Mouse (Mus musculus) urinary bladder, adult 2 months (tissue): ENCODE results near the gene Ptgir. TPM values are rescaled to one million over a fixed set of nuclear protein-coding genes. Genes with fewer than 3 reads are reported as not detected.
"Not testable (repeated sequence)": the region's sequence is repeated elsewhere in the genome, so short reads cannot be mapped to it uniquely, and the experiment has no call there.

Experiments
- DNase-seq: peaks from one replicate; pipeline ENCODE4 v3.0.0; 2022; ENCODE audit warnings: low spot score
- polyA plus RNA-seq: library from polyadenylated mRNA; depleted of rRNA; stranded (reverse); fragments of >200 nt; gene quantifications from 2 replicates; pipeline ENCODE4 v1.2.3, GENCODE M21; 2012

Gene Ptgir
- polyA plus RNA-seq, 1 experiment = 3.9 TPM

DNA sequence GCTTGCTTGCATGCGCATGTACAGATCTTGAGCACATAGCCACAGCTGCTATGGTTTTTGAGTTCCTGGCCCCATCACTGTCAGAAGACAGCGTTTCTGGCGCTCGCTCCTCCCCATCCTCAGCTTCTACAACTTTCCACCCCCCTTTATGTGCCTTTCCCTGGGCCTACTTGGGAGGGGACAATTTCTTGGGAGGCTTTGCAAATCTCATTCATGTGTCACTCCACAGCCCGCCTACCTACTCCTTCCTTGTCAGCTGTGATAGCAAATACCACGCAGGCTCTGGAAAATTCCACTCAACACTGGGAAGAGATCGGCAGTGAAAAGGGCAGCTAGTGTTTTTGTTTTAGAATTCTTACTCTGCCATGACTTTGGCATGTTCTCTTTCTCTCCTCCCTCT is 34.0 kb downstream of the Ptgir start:
- DNase-seq = no peak

DNA sequence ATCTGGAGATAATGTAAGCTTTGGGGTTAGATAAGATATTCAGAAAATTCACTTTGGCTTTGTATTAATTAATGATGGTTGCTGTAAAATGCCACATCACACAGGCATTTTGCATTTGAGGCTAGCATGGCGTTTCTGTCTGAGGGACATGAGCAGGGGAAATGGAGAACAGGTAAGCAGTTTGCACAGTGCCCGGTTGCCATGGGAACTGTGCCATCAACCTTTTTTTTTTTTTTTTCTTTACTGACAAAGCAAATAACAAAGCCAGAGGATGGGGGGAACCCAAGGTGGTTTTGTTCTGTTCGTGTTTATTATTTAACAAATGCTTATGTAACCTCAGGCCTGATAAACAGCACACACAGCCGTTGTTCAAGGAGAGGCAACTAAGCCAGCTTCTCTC is 36.6 kb downstream of the Ptgir start:
- DNase-seq = no peak

DNA sequence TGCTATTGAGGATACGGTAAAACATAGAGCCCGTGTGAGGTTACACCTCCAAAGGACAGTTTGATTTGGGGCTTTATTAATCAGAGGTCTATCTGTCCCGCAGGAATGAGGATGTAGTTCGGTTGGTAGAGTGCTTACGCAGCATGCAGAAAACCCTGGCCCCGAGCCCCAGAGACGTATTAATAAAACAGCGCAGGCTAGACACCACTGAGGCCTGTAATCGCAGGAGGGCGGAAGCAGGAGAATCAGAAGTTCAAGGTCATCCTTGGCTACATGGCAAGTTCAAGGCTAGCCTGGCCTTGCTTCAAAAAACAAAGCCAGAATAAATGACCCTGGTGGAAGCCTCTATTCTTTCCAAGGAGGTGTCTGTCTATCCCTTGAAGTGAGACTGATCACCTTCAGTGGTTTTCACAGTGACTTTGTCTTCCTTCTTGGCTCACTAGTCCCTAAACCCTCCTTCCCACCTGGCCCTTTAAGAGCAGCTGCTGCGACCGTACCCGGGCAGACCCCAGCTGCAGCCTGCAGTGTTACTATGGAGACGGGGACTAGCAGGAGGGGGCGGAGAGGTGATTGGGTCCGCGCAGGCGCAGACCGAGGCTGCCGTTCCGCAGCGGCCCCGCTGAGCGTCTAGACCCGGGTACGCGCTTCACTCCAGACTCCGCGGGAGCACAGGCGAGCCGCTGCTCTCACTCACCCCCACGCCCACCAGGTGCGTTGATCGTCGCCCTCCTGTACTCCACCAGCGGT is 37.9 kb downstream of the Ptgir start, which contains the start of gene Pnmal2:
Pnmal2 (plus strand) TSS at position 622 of the 747 bp plus-strand sequence.
- DNase-seq = peak; percentile 45

DNA sequence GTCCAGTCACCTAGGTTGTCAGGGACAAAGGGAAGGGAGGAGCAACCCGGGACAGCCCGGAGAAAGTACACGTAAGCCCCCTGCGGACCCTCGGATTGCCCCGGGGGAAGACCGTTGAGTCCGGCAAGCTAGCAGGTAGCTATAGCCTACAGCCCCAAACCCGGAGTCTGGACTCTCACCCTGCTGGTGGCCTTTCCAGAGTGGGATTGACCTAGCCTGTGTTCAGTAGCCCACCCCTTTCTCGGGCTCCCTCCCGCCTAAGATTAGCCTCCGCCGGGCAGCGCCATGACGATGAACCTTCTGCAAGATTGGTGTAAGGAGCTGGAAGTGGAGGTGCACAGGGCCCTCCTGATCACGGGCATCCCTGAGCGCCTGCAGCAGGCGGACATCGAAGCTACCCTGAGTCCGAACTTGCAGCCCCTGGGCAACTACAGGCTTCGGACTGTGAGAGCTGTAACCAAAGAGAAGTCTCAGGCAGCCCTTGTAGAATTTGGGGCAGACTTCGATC is 38.6 kb downstream of the Ptgir start:
- no peak for DNase-seq

DNA sequence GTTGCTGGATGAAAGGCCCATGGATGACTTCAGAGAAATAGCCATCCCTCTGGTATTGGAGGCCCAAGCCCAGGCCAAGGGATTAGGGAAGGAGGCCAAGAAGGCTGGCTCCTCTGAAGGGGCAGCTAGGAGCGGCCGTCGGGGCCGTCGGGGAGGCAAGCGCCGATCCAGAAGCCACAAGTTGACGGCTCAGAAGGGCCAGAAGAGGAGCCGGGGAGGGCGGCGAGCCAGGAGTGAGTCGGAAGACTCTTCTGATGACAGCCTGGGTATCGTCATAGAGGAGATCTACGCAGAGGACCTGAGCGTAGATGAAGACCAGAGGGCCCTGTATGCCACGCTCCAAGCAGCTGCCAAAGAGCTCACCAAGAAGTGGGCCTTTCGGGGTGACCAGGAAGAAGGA is 39.1 kb downstream of the Ptgir start:
- no peak for DNase-seq

DNA sequence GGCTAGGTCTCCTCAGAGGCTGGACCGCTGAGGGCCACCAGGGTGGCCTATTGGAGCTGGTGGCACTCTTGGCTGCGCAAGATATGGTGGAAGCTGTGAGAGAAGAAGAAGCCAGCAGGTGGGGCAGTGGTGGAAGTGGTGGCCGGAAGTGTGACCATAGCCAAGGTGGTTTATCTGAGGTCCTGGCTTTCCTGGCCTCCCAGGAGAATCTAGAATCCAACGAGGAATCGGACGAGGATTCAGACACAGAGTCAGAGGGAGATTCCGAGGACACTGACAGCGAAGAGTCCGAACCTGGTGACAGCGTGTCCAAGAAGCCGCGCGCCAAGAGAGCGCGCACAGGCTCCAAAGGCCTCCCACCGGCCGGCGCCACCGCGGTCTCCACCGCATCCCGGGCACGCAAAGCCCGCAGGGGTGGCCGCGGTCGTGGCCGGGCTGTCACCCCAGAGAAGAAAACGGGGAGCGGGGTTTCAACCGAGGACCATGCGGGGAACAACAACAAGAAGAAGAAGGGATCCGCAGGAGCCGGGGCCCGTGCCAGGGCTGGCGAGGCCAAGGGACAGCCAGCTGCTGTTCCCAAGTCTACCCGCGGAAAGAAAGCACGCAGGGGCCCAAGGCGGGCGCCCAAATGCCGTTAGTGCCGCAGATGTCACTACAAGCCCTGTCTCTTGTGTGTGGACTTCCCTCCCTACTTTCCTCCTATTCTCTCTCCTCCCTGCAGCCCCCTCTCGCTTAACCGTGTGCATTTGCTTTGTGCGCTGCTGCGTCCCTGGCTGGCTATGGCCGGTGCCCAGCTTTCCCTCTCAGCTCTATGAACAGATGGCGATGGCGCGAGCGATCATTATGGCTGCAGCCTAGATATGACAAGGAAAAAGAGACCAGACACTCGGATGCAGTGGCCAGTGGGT is 40.4 kb downstream of the Ptgir start:
- DNase-seq = no peak

DNA sequence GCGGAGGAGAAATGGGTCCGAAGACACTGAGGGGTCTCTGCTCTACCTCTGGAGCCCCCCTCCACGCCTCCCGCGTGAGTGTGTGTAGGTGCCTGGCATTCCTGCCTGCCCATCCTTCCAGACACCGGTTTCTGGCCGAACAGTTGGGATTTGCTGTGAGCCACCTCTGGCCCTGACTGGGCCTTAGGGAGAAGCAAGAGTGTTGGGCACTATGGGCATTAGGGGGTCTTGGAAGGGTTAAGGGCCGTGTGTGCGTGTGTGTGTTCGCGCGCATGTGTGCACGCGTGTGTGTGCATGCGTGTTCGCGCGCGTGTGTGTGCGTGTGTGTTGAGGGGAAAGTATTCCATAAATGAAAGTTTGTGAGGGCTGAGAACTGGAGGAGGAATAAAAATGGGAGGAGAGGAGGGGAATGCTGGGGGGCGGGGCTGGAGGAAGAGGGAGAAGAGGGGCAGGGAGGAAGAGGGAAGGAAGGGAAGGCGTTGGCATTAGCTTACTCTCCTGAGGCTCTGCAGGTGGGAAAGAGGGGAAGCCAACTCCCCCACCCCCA is 41.1 kb downstream of the Ptgir start:
- DNase-seq = no peak

DNA sequence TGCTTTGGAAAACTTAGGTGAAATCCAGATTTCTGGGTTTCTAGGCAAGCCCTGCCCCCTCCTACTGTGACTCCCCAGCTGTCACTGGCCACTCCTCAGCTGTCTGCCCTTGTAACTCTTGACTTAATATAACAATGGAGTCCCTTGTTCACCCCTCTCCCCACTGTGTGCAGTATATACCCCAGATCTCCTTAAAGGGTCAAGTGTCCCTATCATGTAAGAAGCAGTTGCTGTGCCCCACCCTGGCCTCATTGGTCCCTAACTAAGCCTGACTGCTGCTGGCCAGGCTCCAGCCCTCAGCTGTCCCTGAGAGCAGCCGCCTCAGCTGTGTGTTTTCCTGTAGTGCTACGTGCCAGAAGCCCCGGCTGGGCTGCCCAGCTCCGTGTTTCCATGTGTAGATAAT is 41.7 kb downstream of the Ptgir start:
- DNase-seq = no peak

DNA sequence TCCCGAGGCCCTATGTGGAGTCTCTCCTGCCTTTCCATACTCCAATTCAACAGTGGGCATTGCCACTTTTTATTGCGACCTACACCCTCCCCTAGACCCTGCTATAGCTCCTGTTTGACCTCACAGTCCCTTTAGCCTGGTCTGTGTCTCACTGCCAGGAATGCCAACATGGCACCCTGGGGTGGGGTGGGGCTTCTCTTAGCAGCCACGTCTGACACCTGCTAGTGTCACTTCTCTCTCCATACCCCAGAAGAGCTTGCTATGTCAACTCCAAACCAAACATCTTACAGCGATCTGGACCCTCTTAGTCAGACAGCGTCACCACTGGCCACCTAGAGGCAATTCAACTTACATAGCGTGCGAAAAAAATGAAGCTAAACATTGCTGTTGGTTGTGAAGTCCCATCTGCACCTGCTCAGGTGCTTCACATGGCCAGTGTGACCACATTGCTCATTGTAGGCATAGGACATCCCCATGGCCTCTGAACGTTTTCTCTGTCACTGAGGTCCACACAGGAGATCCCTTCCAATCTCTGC is 42.7 kb downstream of the Ptgir start:
- DNase-seq = no peak

DNA sequence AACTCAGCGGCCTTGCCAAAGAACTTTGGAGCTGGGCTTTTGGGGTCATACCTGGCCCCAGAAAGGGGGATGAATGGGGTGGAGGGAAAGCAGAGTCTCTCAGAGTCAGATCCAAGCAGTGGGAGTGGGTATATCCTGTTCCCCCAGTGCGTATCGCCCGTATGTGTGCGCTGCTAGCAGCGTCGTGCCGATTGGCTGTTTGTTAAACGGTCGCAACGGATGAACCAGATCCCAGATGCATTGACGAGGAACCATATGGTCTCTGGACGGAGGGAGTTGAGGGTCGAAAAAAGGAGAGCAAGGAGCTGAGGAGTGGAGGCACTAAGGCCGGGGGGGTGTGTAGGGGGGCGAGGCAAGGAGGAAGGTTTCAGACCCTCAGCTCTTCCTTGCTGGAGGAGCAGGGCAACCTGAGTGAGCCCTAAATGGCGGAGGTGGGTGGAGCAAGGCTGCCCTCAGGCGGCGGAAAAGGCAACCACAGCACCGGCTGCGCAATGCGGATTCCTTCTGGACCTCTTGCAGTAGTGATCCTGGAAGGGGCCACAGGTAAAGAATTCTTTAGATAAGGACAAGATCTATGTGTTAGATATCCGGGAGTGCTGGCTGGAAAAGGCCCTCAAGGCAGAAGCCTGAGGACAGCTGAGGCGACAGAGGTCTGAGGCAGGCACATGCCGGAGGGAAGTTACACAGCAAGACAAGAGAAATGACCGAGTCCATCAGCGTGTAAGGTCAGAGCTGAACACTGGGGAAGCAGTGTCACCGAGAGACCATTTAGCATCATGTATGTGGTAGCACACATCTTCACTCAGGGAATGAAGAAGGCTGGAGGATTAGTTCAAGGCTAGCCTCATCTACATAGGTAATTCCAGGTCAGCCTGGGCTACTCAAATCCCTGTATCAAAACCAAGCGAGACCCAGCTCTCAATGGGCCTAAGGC is 43.9 kb downstream of the Ptgir start:
- DNase-seq = peak; percentile 61

DNA sequence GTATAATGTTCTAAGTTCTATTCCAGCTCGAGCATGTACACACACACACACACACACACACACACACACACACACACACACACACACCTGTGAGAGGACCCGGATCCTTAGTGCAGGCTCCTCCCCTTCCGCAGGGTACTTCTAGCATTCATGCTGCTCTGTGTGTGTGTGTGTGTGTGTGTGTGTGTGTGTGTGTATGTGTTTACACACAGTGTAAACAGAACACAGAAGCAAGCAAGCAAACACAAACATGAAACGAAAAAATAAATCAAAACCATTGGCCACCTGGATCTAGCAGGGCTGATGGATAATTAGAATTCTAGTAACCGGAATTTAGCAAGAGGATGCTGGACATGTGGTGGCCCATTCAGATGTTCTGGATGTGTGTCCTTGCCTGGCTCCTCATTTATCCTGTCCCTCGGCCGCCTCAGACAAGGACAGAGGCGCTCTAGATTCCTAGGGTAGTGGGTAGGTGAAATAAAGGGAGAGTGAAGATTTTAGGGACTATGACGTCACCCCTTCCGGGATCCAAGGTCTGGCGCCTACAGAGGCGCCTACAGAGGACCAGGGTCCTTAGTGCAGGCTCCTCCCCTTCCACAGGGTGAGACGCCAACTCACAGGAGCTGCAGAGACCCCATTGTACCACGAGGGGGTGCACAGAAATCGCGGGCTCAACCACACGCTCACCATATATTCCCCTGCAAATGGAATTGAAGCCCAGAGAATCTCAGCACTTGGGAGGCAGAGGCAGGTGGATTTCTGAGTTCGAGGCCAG is 44.8 kb downstream of the Ptgir start:
- peak; percentile 39 for DNase-seq

DNA sequence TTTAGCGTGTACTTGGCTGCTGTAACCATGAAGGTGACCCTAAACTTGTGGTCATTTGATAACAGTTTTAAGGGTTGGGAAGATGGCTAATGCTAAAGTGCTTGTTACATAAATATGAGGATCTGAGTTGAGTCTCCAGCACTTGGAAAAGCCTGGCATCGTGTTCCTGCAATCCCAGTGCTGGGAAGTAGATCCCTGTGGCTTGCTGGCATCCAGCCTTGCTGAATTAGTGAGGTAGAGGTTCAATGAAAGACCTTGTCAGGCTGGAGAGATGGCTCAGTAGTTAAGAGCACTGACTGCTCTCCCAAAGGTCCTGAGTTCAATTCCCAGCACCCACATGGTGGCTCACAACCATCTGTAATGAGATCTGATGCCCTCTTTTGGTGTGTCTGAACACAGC is 47.5 kb downstream of the Ptgir start:
- DNase-seq = not testable (repeated sequence)

DNA sequence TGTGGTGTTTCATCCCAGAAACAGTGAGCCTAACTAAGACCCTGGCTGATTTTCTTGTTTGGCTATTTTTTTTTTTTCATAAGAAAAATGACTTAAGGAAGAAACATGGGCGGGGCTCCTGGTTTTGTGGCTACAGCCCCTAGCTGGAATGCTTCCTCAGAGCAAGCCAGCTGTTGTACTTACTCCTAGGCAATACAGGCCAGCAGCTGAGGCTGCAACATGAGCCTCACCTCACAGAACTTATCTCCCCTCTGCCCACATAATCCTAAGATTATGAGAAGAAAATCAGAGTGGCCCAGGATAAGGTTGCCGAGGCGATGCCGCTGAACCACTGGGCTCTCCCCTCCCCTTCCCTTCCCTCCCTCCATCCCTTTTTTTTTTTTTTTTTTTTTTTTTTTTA is 49.4 kb downstream of the Ptgir start:
- DNase-seq = no peak

DNA sequence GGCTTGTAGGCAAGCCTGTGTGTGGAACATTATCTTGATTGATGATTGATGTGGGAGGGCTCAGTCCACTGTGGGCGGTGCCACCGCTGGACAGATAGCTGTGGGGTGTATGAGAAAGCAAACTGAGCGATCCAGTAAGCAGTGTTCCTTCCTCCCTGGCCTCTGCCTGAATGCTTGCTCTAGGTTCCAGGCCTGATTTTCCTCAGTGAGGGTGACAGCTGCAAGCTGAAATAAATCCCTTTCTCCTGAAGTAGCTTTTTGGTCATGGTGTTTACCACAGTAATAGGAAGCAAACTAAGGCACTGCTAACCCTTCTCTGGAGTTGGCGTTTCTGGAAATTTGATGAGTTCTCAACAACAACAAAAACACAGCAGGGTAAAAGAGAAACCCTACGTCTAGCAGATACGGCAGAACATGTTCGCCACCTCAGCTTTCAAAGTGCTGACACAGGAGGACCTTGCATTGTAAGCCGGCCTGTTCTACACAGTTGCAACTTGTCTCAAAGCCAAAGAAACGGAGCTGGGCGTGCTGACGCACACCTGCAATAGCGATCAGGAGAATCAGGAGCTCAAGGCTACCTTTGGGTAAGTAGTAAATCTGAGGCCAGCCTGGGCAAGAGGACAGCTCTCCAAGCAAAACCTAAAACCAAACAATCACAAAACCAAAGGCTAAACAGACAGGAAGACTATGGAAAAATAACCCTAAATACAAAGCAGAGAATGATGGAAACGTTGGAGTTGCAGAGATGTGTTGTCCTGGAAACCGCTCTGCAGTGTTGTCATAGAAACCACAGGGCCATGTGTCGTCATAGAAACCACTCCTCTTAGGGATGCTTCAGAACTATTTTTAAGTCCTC is 50.3 kb downstream of the Ptgir start:
- no peak for DNase-seq

DNA sequence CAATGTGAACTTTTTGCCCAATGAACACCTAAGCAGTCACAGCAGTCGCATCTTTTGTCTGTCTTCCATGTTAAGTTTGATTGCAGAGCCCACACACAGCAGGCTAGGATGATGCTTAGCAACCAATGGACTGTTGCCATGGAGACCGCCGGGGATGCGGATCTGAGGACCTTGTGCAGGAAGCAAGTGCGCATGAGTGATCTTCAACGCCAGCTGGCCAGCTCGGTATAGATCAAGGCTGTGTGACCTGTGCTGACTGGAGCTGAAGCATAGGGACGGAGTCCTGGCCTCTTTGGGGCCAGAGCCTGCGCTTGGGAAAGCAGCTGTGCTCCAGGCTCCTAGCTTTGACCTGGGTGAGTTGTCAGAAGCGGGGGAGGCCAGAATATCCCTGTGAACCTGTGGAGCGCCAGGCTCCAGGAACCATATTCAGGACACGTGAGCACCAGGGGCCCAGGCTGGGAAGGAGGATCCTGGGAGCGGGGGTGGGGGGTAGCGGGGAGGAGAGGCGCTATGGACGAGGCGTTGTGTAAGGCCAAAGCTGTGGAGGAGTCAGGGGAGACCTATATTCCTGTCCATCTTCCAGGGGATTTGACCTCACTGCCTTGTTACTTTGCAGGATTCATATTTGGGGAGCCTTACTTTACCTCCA is 53.4 kb downstream of the Ptgir start, which contains the start of gene Pnmal1:
Pnmal1 (plus strand) TSS at position 141 of the 649 bp plus-strand sequence.
- DNase-seq = no peak
